Mouse (Mus musculus): ENCODE measurements around the gene Gk.

GRCm38 (mm10) chrX:85776544-85777087 lies at the start of gene Gk:
- no peak for TF ChIP-seq CTCF (IDR thresholded peaks at IDR 0.05; ENCODE audit: control insufficient read depth, insufficient read depth, low read length)
- TF ChIP-seq POLR2A (IDR thresholded peaks at IDR 0.05; ENCODE audit: borderline replicate concordance, control insufficient read depth, low read depth, low read length) = peak; percentile 67; the same call in 1 of the 2 replicates

Data from bone marrow, adult 2 months (tissue).